Mouse (Mus musculus): Measurements from ENCODE around the gene B020011L13Rik. TPM values are rescaled to one million over a fixed set of nuclear protein-coding genes. Genes with fewer than 3 reads are reported as not detected.

B020011L13Rik gene
- not detected in 2 replicates for polyA plus RNA-seq (2012; rRNA removed)

GRCm38 (mm10) chr1:117780833-117781232, at the start of gene B020011L13Rik:
Gene B020011L13Rik, plus strand, starts transcription at chr1:117781133.

GRCm38 (mm10) chr1:117829781-117830180, 48.8 kb downstream of the B020011L13Rik start, which contains the start of gene Gm28360:
Gene Gm28360, plus strand, starts transcription at chr1:117830081.

Other genes starting within 250 kb of the B020011L13Rik start
- not detected in 2 replicates for gene Gm28363, start 84.0 kb upstream of the B020011L13Rik start, polyA plus RNA-seq (2012; rRNA removed)
- gene Gm28360, start 48.9 kb downstream of the B020011L13Rik start, polyA plus RNA-seq (2012; rRNA removed): not detected in 2 replicates
- not detected in 2 replicates for gene Gm28168, start 146.9 kb downstream of the B020011L13Rik start, polyA plus RNA-seq (2012; rRNA removed)
- gene Gm7145, start 184.8 kb downstream of the B020011L13Rik start, polyA plus RNA-seq (2012; rRNA removed): not detected in 2 replicates

Data from liver, embryonic 14 days (tissue).